Mouse (Mus musculus): Measurements from ENCODE around the gene Iqce. TPM values are rescaled to one million over a fixed set of nuclear protein-coding genes. Genes with fewer than 3 reads are reported as not detected.

Gene Iqce
- total RNA-seq, 1 experiment from 2014 or later, result 21.2 TPM

DNA sequence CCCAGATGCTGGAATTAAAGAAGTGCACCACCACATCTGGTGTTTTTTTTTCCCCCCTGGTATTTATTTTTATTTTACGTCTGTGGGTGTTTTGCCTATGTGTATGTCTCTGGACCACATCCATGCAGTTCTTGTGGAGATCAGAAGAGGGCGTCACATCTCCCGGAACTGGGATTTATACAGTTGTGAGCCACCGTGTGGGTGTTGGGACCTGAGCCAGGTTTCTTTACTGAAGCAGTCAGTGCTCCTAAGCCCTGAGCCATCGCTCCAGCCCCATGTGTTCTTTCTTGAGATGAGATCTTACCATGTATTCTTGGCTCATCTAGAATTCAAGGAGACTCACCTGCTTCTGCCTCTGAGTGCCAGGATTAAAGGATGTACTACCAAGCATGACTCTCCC is 8.9 kb upstream of the Iqce start:
- ATAC-seq (ENCODE audit: extremely low read depth, insufficient number of reproducible peaks, low FRiP score, poor library complexity, severe bottlenecking), result no peak

GRCm38 (mm10) chr5:140710315-140710714 is 8.1 kb upstream of the Iqce start:
- ATAC-seq (ENCODE audit: extremely low read depth, insufficient number of reproducible peaks, low FRiP score, poor library complexity, severe bottlenecking), result no peak

DNA sequence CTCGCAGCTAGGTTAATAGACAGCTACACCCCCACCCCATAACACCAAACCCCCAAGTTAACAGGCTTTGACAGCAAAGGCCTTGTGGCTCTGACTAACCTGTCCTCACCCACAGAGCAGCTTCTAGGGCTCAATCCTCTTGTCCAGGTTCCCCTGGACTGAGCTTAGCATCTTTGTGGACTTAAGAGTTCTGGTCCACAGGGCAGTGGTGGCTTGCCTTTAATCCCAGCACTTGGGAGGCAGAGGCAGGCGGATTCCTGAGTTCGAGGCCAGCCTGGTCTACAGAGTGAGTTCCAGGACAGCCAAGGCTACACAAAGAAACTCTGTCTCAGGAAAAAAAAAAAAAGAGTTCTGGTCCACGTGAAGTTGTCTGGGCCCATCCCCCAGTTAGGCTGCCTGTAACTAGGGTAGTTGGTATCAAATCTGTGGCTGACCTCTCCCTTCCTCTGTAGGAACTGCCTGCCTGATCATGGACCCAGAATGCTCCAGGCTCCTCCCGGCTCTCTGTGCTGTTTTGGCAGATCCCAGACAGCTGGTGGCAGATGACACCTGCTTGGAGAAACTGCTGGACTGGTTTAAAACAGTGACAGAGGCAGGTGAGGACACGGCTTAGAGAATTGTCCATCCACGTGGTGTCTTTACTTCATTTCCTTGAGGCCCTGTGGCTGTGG is 3.5 kb upstream of the Iqce start:
- ATAC-seq (ENCODE audit: extremely low read depth, insufficient number of reproducible peaks, low FRiP score, poor library complexity, severe bottlenecking), result no peak

DNA sequence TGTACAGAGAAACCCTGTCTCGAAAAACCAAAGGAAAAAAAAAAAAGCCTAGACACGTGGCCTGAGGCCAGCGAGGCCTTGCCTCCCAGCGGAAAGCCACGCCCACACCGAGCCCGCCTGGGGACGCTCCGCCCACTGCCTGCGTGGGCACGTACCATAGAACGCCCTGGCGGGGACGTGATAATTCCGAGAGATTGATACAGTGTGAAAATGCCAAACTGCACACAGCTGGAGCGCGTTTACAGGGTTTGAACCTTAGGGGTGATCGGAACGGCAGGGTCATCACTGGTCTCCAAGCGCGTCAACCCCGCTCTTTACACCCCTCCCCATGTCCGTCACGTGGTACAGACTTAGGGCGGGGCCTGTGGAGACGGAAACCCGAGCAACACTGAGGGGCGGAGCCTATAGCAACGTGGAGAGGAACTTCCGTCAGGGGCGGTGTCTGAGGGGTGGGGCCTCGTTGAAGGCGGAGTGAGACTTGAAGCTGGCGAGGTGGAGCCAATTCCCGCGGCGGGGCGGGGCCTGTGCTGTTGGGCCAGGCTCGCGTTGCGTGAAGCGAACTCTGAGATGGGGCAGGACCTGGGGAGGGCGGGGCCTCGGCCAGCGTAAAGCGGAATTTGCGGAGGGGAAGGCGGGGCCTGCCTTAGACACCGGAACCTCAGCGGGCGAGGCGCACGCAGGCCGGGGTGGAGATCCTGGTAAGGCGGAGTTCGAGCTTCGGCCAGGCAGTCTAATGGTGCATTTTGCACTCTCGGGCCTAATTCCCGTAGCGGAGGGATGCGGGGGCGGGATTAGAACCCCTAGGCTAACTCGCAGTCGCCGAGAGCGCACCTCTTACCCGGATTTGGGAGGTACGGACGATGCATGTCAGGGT is 2.4 kb upstream of the Iqce start, which contains the start of gene Brat1:
Gene Brat1 (plus strand): TSS at position 634 of the 874 bp plus-strand sequence.
- peak; percentile 89 for ATAC-seq (ENCODE audit: extremely low read depth, insufficient number of reproducible peaks, low FRiP score, poor library complexity, severe bottlenecking)

- no peak for ATAC-seq (ENCODE audit: extremely low read depth, insufficient number of reproducible peaks, low FRiP score, poor library complexity, severe bottlenecking)
Measured at GRCm38 (mm10) chr5:140703480-140704377, 1.6 kb upstream of the Iqce start.

- no peak for ATAC-seq (ENCODE audit: extremely low read depth, insufficient number of reproducible peaks, low FRiP score, poor library complexity, severe bottlenecking)
Measured at GRCm38 (mm10) chr5:140702618-140703175, 519 bp upstream of the Iqce start.

- ATAC-seq (ENCODE audit: extremely low read depth, insufficient number of reproducible peaks, low FRiP score, poor library complexity, severe bottlenecking), result no peak
Measured at GRCm38 (mm10) chr5:140701661-140702060, 517 bp downstream of the Iqce start.

GRCm38 (mm10) chr5:140699776-140700175 is 2.4 kb downstream of the Iqce start:
- ATAC-seq (ENCODE audit: extremely low read depth, insufficient number of reproducible peaks, low FRiP score, poor library complexity, severe bottlenecking), result no peak

- ATAC-seq (ENCODE audit: extremely low read depth, insufficient number of reproducible peaks, low FRiP score, poor library complexity, severe bottlenecking), result no peak
Measured at GRCm38 (mm10) chr5:140695987-140696386, 6.2 kb downstream of the Iqce start.

DNA sequence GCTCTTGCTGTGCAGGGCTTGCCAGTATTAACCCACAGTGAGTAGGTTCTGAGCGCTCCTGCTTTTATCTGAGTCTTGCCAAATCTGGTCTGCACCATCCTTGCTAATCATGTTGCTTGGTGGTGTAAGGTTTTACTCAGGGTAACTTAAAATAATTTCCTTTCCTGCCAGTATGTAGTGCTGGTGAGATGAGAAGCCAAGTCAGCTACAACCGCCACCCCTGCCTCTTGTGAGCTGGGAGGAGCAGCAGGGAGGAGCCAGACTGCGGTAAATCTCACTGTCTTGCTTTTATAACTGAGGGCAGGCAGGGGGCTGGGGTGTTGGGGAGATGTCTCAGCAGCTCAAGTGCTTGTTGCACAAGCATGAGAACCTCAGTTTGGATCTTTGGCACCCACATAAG is 13.7 kb downstream of the Iqce start:
- ATAC-seq (ENCODE audit: extremely low read depth, insufficient number of reproducible peaks, low FRiP score, poor library complexity, severe bottlenecking), result no peak

- peak; percentile 63 for ATAC-seq (ENCODE audit: extremely low read depth, insufficient number of reproducible peaks, low FRiP score, poor library complexity, severe bottlenecking)
Measured at GRCm38 (mm10) chr5:140684343-140685148, 17.6 kb downstream of the Iqce start.

DNA sequence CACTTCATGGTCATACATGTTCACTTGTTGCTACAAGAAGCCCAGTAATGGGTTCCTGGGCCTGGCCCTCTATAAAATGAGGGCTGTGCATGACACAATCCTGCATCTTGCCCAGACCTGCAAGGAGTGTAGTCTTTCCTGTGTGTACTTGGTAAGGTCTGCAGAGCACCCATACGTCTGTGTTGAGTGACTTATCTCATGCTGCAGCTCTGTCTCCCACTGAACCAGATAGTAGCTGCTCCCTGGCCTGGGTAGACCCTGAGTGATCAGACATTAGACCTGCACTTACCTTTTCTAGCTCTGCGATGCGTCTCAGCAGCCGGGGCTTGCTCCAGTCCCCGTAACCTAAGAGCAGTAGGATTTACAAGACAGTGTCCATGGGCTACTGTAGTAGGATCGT is 20.1 kb downstream of the Iqce start:
- ATAC-seq (ENCODE audit: extremely low read depth, insufficient number of reproducible peaks, low FRiP score, poor library complexity, severe bottlenecking), result no peak

- ATAC-seq (ENCODE audit: extremely low read depth, insufficient number of reproducible peaks, low FRiP score, poor library complexity, severe bottlenecking), result no peak
Measured at GRCm38 (mm10) chr5:140680950-140681349, 21.2 kb downstream of the Iqce start.

- ATAC-seq (ENCODE audit: extremely low read depth, insufficient number of reproducible peaks, low FRiP score, poor library complexity, severe bottlenecking), result no peak
Measured at GRCm38 (mm10) chr5:140680051-140680450, 22.1 kb downstream of the Iqce start.

DNA sequence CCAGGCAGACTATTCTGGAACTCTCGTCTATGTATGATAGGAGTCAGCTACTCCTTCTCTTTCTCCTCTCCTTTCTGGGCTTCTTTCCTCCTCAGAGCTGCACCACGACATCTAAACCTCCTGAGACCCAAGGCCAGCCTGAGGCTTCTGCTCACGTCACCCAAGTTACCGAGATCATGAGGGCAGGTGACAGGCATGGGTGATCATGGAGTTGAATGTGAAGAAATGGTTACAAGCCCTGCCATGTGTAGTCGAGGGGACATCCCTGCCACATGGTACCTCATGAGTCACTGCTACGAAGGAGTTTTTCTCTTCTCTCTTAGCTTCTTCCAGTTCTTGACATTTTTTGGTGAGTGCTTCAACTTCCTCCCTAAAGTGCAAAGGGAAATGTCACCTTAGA is 25.0 kb downstream of the Iqce start:
- ATAC-seq (ENCODE audit: extremely low read depth, insufficient number of reproducible peaks, low FRiP score, poor library complexity, severe bottlenecking), result peak; percentile 56; the same call in 1 of the 2 replicates

DNA sequence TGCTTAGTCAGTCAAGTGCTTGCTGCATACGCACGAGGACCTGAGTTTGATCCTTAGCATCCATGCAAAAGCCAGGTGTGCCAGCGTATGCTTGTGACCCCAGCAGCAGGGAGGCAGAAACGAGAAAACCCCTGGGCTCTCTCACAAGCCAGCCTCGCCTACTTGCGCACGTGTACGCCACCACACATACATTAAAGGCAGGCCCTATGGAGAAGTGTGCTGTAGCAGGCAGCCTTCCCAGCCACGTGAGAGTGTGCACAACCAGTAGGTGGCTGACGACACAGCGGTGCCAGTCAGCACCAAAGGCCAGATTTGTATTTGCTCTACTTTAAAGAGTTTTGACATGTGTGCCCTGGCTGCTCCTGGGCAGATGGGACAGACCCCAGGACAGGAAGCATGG is 26.5 kb downstream of the Iqce start:
- ATAC-seq (ENCODE audit: extremely low read depth, insufficient number of reproducible peaks, low FRiP score, poor library complexity, severe bottlenecking), result no peak

- no peak for ATAC-seq (ENCODE audit: extremely low read depth, insufficient number of reproducible peaks, low FRiP score, poor library complexity, severe bottlenecking)
Measured at GRCm38 (mm10) chr5:140675079-140675478, 27.1 kb downstream of the Iqce start.

- no peak for ATAC-seq (ENCODE audit: extremely low read depth, insufficient number of reproducible peaks, low FRiP score, poor library complexity, severe bottlenecking)
Measured at GRCm38 (mm10) chr5:140674036-140674435, 28.1 kb downstream of the Iqce start.
